Mouse (Mus musculus) forebrain, embryonic 11.5 days (tissue): ENCODE data around the gene Simc1. TPM values are rescaled to one million over a fixed set of nuclear protein-coding genes. Genes with fewer than 3 reads are reported as not detected.
A peak's percentile ranks its signal among the peaks of the same experiment; 100 is the strongest.

Experiments
- ATAC-seq: fragments of 200-750 bp; cut with Nextera tagmentation; replicated peaks from 2 replicates; pipeline ENCODE4 v1.8.0; 2017; ENCODE audit warnings: moderate TSS enrichment; ENCODE audit not compliant: low FRiP score
- DNase-seq: peaks from one replicate; pipeline ENCODE4 v3.0.0-alpha.2; 2017; ENCODE audit warnings: low spot score
- H3K27ac ChIP-seq: fragments of 300-500 bp; sonication (generic); 2 replicates; pipeline ENCODE4 v1.5.1; 2014; ENCODE audit warnings: low read depth, low read length
- H3K27me3 ChIP-seq: fragments of 300-500 bp; sonication (generic); 2 replicates; pipeline ENCODE4 v1.6.1; 2014; ENCODE audit warnings: mild to moderate bottlenecking, low read length, mixed read lengths; ENCODE audit not compliant: control insufficient read depth, insufficient read depth
- H3K36me3 ChIP-seq: fragments of 300-500 bp; sonication (generic); 2 replicates; pipeline ENCODE4 v1.6.1; 2014; ENCODE audit warnings: mild to moderate bottlenecking, low read length, moderate library complexity, mixed read lengths; ENCODE audit not compliant: control insufficient read depth, insufficient read depth
- H3K4me1 ChIP-seq: fragments of 300-500 bp; sonication (generic); replicated peaks from 2 replicates; pipeline ENCODE4 v1.6.1; 2014; ENCODE audit warnings: low read length, mixed read lengths; ENCODE audit not compliant: control insufficient read depth, insufficient read depth
- H3K4me2 ChIP-seq: fragments of 300-500 bp; sonication (generic); 2 replicates; pipeline ENCODE4 v1.6.1; 2014; ENCODE audit warnings: low read depth, mild to moderate bottlenecking, low read length, moderate library complexity, mixed read lengths; ENCODE audit not compliant: severe bottlenecking
- H3K4me3 ChIP-seq: fragments of 300-500 bp; sonication (generic); 2 replicates; pipeline ENCODE4 v1.5.1; 2014; ENCODE audit warnings: low read depth, low read length
- H3K9ac ChIP-seq: fragments of 300-500 bp; sonication (generic); 2 replicates; pipeline ENCODE4 v1.6.1; 2014; ENCODE audit warnings: low read length
- H3K9me3 ChIP-seq: fragments of 300-500 bp; sonication (generic); 2 replicates; pipeline ENCODE4 v1.6.1; 2016; ENCODE audit warnings: low read length, mixed read lengths; ENCODE audit not compliant: control insufficient read depth
- WGBS: fragments of 180-500 bp; shearing (Covaris S2); extraction: QIAGEN DNeasy Blood & Tissue Kit; methylation state at CpG from one replicate; pipeline ENCODE4 v1.1.7; 2014; 5-methylcytosine and 5-hydroxymethylcytosine counted together
- polyA plus RNA-seq: library from polyadenylated mRNA; unstranded; fragments of >200 nt; fragmentation: Nextera tagmentation; extraction: Ambion mirVana; gene quantifications from 2 replicates; pipeline ENCODE4 v1.2.1, GENCODE M21; 2014

Gene Simc1
- 18.6 and 20.3 TPM in 2 replicates for polyA plus RNA-seq

DNA sequence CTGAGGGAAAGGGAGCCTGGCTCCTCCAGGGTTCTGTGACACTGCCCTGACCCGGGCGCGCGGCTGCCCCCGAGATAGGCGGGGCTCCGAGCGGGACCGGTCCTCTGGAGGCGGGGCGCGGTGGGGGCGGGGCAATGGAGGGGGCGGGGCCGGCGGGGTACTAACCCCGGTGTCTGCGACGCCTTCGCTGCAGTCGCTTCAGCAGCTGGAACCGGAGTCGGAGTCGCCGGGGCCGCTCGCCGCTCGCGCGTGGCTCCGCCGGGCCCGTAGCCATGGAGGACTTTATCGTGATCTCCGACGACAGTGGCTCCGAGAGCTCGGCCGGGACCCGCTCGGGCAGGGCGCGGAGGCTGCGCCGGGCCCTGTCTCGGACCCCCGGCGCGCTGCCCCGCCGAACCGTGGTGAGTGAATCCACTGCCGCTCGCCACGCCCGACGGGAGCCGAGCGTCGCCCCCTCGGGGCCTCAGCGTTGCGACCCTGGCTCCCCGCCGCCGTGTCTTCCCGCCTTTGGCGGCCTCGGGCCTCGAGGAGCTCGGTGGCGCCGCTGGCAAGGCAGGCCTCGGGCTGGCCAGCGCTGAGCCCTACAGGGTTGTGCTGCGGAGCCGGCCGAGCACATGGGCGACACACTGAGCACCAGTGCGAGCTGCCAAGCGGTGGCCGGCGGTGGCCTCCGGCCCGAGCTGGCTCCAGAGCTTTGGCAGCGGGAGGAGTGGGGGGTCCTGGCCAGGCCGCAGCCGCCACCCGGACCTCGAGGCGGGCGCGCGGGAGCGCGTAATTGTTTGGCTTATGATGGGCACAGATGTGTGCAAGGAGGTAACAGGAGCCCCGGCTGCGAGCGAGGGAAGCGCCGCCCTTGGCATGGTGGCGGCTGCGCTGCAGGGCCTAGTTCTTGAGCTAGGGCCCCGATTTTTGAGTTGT, at the start of gene Simc1:
Gene Simc1, plus strand, starts transcription at position 176 of the 918 bp plus-strand sequence.
- no peaks in the 10 kb centered on the region for H3K36me3 ChIP-seq
- peaks cover 6% of the 10 kb centered on the region; the same call in 1 of the 2 replicates for H3K4me1 ChIP-seq
- DNase-seq (peak; percentile 94), ATAC-seq (peak; percentile 94)
- no peaks in the 10 kb centered on the region for H3K9me3 ChIP-seq
- peak within 1 kb of the TSS; percentile 62 for H3K27ac ChIP-seq
- H3K4me3 ChIP-seq = peak within 1 kb of the TSS; percentile 63
- H3K27me3 ChIP-seq = peaks cover 2% of the 10 kb centered on the region; the same call in 1 of the 2 replicates
- peak within 1 kb of the TSS; percentile 77 for H3K9ac ChIP-seq
- WGBS = under 1% methylated on average over 94 of the region's 105 CpGs
- H3K4me2 ChIP-seq = peak within 1 kb of the TSS; percentile 92

DNA sequence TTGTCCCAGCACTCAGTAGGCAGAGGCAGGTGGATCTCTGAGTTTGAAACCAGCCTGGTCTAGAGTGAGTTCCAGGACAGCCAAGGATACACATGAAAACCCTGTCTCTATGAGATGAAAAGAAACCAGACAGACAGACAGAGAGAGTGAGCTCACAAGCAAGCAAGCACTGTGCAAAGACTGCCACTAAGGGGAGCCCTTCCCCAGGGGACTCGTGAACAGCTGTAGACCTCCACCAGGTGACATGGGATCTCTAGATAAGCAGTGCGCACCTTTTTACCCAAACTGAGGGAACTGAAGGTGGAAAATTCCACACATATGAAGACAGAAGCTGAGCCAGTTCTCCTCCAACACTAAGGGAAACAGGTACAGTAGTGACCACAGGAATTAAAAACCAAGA, 46.5 kb upstream of the Simc1 start:
- Histone ChIP-seq H3K36me3 (peaks cover 8% of the 10 kb centered on the region; the same call in 1 of the 2 replicates), H3K4me3 (no peak overlapping the region), H3K27me3 (no peaks in the 10 kb centered on the region), H3K27ac (no peak overlapping the region), H3K4me2 (no peak overlapping the region), H3K4me1 (no peaks in the 10 kb centered on the region), H3K9ac (no peak overlapping the region), H3K9me3 (no peaks in the 10 kb centered on the region)
- DNase-seq = no peak
- 85% methylated on average over 2 of the region's 2 CpGs for WGBS
- ATAC-seq = no peak

DNA sequence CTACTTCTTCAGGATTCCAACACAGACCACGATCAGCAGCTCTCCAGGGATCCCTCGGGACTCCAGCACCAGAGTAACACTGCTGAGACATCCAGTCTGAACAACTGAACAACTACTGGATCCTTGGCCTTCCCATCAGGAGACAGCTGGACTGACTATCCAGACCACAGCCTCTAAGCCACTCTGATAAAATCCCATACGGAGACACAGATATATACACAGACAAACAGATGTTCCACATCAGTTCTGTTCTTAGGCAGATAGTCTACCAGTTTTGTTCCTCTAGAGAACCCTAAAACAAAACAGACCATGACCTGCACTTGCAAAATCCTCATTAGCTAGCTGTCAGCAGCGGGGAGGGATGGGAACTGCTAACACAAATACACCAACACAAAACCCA, 44.3 kb upstream of the Simc1 start:
- Histone ChIP-seq H3K4me2 (no peak overlapping the region), H3K27ac (no peak overlapping the region), H3K4me1 (no peaks in the 10 kb centered on the region), H3K36me3 (peaks cover 19% of the 10 kb centered on the region), H3K9me3 (peaks cover 3% of the 10 kb centered on the region; the same call in 1 of the 2 replicates), H3K4me3 (no peak overlapping the region), H3K27me3 (no peaks in the 10 kb centered on the region), H3K9ac (no peak overlapping the region)
- 90% methylated on average over 4 of the region's 4 CpGs for WGBS
- ATAC-seq (no peak), DNase-seq (no peak)

DNA sequence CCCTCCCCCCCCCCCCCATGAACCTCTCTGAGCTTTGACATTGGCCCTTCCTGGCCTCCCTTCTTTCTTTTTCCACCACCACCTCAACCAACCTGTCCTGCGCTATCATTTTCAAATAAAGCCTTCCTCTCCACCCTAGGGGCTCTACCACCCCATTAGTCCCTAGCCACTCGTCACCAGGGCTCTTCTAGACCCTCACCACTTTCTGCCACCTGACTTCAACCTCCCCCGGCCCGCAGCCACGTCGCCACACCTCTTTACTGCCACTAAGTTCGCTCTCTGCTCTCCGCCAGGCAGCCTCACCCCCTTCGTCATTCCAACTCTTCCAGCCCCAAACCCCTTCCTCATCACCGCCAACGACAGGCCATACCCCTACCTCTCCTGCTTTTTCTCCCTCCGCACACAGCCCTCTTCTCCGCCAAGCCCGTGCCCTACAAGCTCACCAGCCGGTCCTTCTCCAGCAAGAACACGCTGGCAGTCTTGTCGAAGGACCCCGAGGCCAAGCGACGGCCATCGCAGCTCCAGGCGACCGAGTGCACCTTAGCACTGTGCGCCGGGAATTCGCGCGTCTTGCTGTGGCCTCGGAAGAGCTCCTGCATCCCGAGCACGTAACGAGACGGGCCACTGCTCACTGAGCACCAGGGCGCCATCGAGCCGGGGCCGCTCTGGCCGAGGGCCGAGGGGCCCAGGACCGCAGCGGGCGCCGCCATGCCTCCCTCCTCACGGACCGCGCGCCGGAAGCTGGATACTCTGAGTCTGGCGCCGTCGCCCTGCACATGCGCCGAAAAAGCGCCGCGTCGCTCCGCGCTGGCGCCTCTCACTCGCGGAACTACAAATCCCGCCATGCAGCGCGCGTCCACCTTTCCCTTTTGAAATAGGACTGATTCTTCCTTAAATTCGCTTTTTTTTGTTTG, 35.2 kb upstream of the Simc1 start, which contains the start of gene Thoc3:
Gene Thoc3, minus strand, starts transcription at position 752 of the 914 bp plus-strand sequence.
- 0% methylated on average over 67 of the region's 67 CpGs for WGBS

DNA sequence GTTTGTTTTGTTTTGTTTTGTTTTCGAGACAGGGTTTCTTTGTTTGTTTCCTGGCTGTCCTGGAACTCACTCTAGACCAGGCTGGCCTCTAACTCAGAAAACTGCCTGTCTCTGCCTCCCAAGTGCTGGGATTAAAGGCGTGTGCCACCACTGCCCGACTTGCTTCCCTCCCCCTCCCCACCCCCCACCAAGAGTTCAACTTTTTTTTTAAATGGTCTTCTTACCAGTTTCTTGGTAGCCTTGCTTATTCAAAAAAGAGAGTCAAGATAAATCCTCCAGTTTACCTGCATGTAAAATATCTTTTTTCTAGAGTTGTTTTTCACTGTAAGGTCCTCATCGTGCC, 34.6 kb upstream of the Simc1 start:
- no peak for DNase-seq
- H3K4me2 ChIP-seq = peak overlapping the region; percentile 40; the same call in 1 of the 2 replicates
- peak; percentile 76 for ATAC-seq
- no peaks in the 10 kb centered on the region for H3K27me3 ChIP-seq
- H3K27ac ChIP-seq = no peak overlapping the region
- 22% methylated on average over 4 of the region's 4 CpGs for WGBS
- peaks cover 3% of the 10 kb centered on the region; the same call in 1 of the 2 replicates for H3K4me1 ChIP-seq
- H3K4me3 ChIP-seq = peak overlapping the region; percentile 92
- no peak overlapping the region for H3K9ac ChIP-seq
- H3K36me3 ChIP-seq = peaks cover 25% of the 10 kb centered on the region
- peaks cover 6% of the 10 kb centered on the region; the same call in 1 of the 2 replicates for H3K9me3 ChIP-seq

More for the DNA sequence above, 35.2 kb upstream of the Simc1 start, which contains the start of gene Thoc3:
- Histone ChIP-seq H3K4me3 (peak within 1 kb of the TSS; percentile 92), H3K9ac (peak within 1 kb of the TSS; percentile 93), H3K36me3 (peaks cover 31% of the 10 kb centered on the region), H3K4me2 (peak within 1 kb of the TSS; percentile 74), H3K27me3 (no peaks in the 10 kb centered on the region), H3K9me3 (peaks cover 6% of the 10 kb centered on the region; the same call in 1 of the 2 replicates), H3K27ac (no peak within 1 kb of the TSS), H3K4me1 (peaks cover 3% of the 10 kb centered on the region; the same call in 1 of the 2 replicates)
- peak; percentile 97 for ATAC-seq
- DNase-seq = peak; percentile 93

- no peaks in the 10 kb centered on the region for H3K36me3 ChIP-seq
- no peak overlapping the region for H3K27ac ChIP-seq
- no peak overlapping the region for H3K4me2 ChIP-seq
- H3K9me3 ChIP-seq = no peaks in the 10 kb centered on the region
- H3K9ac ChIP-seq = no peak overlapping the region
- whole genome bisulfite sequencing = 81% methylated on average over 4 of the region's 4 CpGs
- no peak for ATAC-seq
- peaks cover 3% of the 10 kb centered on the region; the same call in 1 of the 2 replicates for H3K4me1 ChIP-seq
- H3K27me3 ChIP-seq = no peaks in the 10 kb centered on the region
- no peak overlapping the region for H3K4me3 ChIP-seq
- DNase-seq = no peak
Measured at GRCm38 (mm10) chr13:54471967-54472366, 31.6 kb upstream of the Simc1 start.

GRCm38 (mm10) chr13:54474996-54475395, 28.6 kb upstream of the Simc1 start:
- H3K4me2 ChIP-seq = no peak overlapping the region
- H3K4me3 ChIP-seq = no peak overlapping the region
- H3K9ac ChIP-seq = no peak overlapping the region
- H3K9me3 ChIP-seq = no peaks in the 10 kb centered on the region
- DNase-seq (no peak), ATAC-seq (no peak)
- no peak overlapping the region for H3K27ac ChIP-seq
- no peaks in the 10 kb centered on the region for H3K4me1 ChIP-seq
- no peaks in the 10 kb centered on the region for H3K27me3 ChIP-seq
- 84% methylated on average over 2 of the region's 2 CpGs for whole genome bisulfite sequencing
- H3K36me3 ChIP-seq = no peaks in the 10 kb centered on the region

DNA sequence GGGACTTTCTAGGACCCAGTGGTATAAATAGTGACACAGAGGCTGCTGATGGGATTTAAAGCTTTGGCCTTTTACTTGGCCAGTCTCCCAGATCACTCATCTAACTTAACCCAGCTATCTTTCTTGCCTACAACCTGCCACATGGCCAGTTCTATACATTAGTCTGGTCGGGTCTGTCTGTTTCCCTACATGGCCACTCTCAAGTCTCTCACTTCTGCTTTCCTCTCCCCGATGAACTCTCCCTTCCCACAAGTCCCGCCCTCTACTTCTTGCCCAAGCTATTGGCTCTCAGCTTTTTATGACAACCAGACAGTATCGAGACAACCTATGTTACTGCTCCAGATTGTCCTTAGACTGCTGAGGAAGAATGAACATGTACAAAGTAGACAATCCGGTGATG, 27.9 kb upstream of the Simc1 start:
- DNase-seq = no peak

More for the DNA sequence above, 27.9 kb upstream of the Simc1 start:
- no peaks in the 10 kb centered on the region for H3K9me3 ChIP-seq
- H3K4me3 ChIP-seq = no peak overlapping the region
- WGBS = 79% methylated on average over 5 of the region's 5 CpGs
- no peaks in the 10 kb centered on the region for H3K27me3 ChIP-seq
- no peak overlapping the region for H3K4me2 ChIP-seq
- H3K4me1 ChIP-seq = no peaks in the 10 kb centered on the region
- no peak overlapping the region for H3K9ac ChIP-seq
- H3K27ac ChIP-seq = no peak overlapping the region
- no peaks in the 10 kb centered on the region for H3K36me3 ChIP-seq
- ATAC-seq = no peak
